Mouse (Mus musculus) kidney, embryonic 14.5 days (tissue): ENCODE measurements at regions not wholly inside any gene's neighbourhood (a gene's known extent, or its start where the extent isn't known, plus 50 kb on each side); places are given as distances from the start of the nearest gene placed in this dataset.
A peak's percentile ranks its signal among the peaks of the same experiment; 100 is the strongest.

Experiments
- ATAC-seq: fragments of 200-750 bp; cut with Nextera tagmentation; 2 replicates; pipeline ENCODE4 v1.8.0; 2017; ENCODE audit warnings: moderate number of reproducible peaks, mild to moderate bottlenecking, moderate TSS enrichment, moderate library complexity; ENCODE audit not compliant: low FRiP score, low TSS enrichment
- H3K27ac ChIP-seq: fragments of 300-500 bp; sonication (generic); 2 replicates; pipeline ENCODE4 v1.5.1; 2014; ENCODE audit warnings: low read depth, mild to moderate bottlenecking, low read length, moderate library complexity, mixed read lengths
- H3K27me3 ChIP-seq: fragments of 300-500 bp; sonication (generic); 2 replicates; pipeline ENCODE4 v1.6.1; 2014; ENCODE audit warnings: mild to moderate bottlenecking, low read length; ENCODE audit not compliant: control insufficient read depth, insufficient read depth
- H3K36me3 ChIP-seq: fragments of 300-500 bp; sonication (generic); 2 replicates; pipeline ENCODE4 v1.6.1; 2014; ENCODE audit warnings: low read length, mixed read lengths; ENCODE audit not compliant: control insufficient read depth, insufficient read depth
- H3K4me1 ChIP-seq: fragments of 300-500 bp; sonication (generic); 2 replicates; pipeline ENCODE4 v1.6.1; 2014; ENCODE audit warnings: low read length, mixed read lengths; ENCODE audit not compliant: control insufficient read depth, insufficient read depth
- H3K4me2 ChIP-seq: fragments of 300-500 bp; sonication (generic); replicated peaks from 2 replicates; pipeline ENCODE4 v1.6.1; 2014; ENCODE audit warnings: low read depth, mild to moderate bottlenecking, low read length
- H3K4me3 ChIP-seq: fragments of 300-500 bp; sonication (generic); 2 replicates; pipeline ENCODE4 v1.5.1; 2014; ENCODE audit warnings: mild to moderate bottlenecking, low read length
- H3K9ac ChIP-seq: fragments of 300-500 bp; sonication (generic); 2 replicates; pipeline ENCODE4 v1.6.1; 2014; ENCODE audit warnings: low read depth, mild to moderate bottlenecking, low read length, moderate library complexity
- H3K9me3 ChIP-seq: fragments of 300-500 bp; sonication (generic); 2 replicates; pipeline ENCODE4 v1.6.1; 2016; ENCODE audit warnings: low read length; ENCODE audit not compliant: control insufficient read depth
- WGBS: fragments of 180-500 bp; shearing (Covaris S2); extraction: QIAGEN DNeasy Blood & Tissue Kit; methylation state at CpG from one replicate; pipeline ENCODE4 v1.1.7; 2014; 5-methylcytosine and 5-hydroxymethylcytosine counted together

- no peak for ATAC-seq
- Histone ChIP-seq H3K27ac (no peak overlapping the region), H3K36me3 (no peaks in the 10 kb centered on the region), H3K9me3 (peaks cover 3% of the 10 kb centered on the region; the same call in 1 of the 2 replicates), H3K4me1 (0 out of 2 replicates have a peak, but pooled peaks cover 2% of the 10 kb centered on the region), H3K27me3 (no peaks in the 10 kb centered on the region), H3K9ac (no peak overlapping the region), H3K4me2 (no peak overlapping the region), H3K4me3 (no peak overlapping the region)
- WGBS, result 97% methylated on average over 4 of the region's 4 CpGs
These were observed 189.5 kb downstream of the Zfp462 start for GRCm38 (mm10) chr4:55134339-55134738.

DNA sequence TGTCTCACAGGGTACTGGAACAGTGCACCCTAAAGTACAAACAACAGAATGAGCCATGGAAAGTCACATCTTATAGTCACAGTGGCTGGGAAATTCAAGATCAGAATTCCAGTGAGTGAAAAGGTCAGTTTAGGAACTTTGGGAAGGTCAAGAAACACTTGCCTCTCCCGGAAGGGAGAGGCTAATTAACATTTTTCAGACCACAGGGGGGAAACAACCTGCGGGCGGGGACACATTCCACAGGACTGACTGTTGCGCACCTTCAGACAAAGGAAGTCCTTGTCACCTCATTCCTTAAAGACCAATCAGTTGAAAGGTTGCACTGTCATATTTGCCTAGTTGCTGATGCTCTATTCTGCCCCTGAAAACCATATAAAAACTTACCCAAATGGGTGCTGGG, 189.9 kb downstream of the Zfp462 start:
- no peak for ATAC-seq
- 61% methylated on average over 4 of the region's 4 CpGs for WGBS
- Histone ChIP-seq H3K27me3 (no peaks in the 10 kb centered on the region), H3K36me3 (no peaks in the 10 kb centered on the region), H3K4me1 (0 out of 2 replicates have a peak, but pooled peaks cover 2% of the 10 kb centered on the region), H3K9ac (no peak overlapping the region), H3K27ac (no peak overlapping the region), H3K4me2 (no peak overlapping the region), H3K9me3 (peaks cover 3% of the 10 kb centered on the region; the same call in 1 of the 2 replicates), H3K4me3 (no peak overlapping the region)

- Histone ChIP-seq H3K9me3 (peaks cover 3% of the 10 kb centered on the region; the same call in 1 of the 2 replicates), H3K4me3 (no peak overlapping the region), H3K36me3 (no peaks in the 10 kb centered on the region), H3K27ac (no peak overlapping the region), H3K4me1 (0 out of 2 replicates have a peak, but pooled peaks cover 2% of the 10 kb centered on the region), H3K27me3 (no peaks in the 10 kb centered on the region), H3K4me2 (no peak overlapping the region), H3K9ac (no peak overlapping the region)
- WGBS, result 18% methylated on average over 9 of the region's 9 CpGs
- ATAC-seq, result no peak
These were observed 191.4 kb downstream of the Zfp462 start for GRCm38 (mm10) chr4:55136283-55136682.

GRCm38 (mm10) chr4:55137781-55138394, 193.0 kb downstream of the Zfp462 start:
- Histone ChIP-seq H3K4me2 (no peak overlapping the region), H3K4me1 (peaks cover 8% of the 10 kb centered on the region; the same call in 1 of the 2 replicates), H3K27ac (no peak overlapping the region), H3K4me3 (no peak overlapping the region), H3K36me3 (no peaks in the 10 kb centered on the region), H3K27me3 (no peaks in the 10 kb centered on the region), H3K9ac (no peak overlapping the region), H3K9me3 (peaks cover 3% of the 10 kb centered on the region; the same call in 1 of the 2 replicates)
- no peak for ATAC-seq
- 95% methylated on average over 2 of the region's 2 CpGs for WGBS

- H3K27ac ChIP-seq, result no peak overlapping the region
- no peaks in the 10 kb centered on the region for H3K36me3 ChIP-seq
- ATAC-seq, result no peak
- no peak overlapping the region for H3K4me2 ChIP-seq
- no peak overlapping the region for H3K9ac ChIP-seq
- peaks cover 5% of the 10 kb centered on the region; the same call in 1 of the 2 replicates for H3K4me1 ChIP-seq
- H3K9me3 ChIP-seq, result peaks cover 3% of the 10 kb centered on the region; the same call in 1 of the 2 replicates
- no peak overlapping the region for H3K4me3 ChIP-seq
- no peaks in the 10 kb centered on the region for H3K27me3 ChIP-seq
These were observed 196.5 kb downstream of the Zfp462 start for GRCm38 (mm10) chr4:55141317-55141716.

GRCm38 (mm10) chr4:55141923-55142732, 197.3 kb downstream of the Zfp462 start:
- Histone ChIP-seq H3K4me1 (peaks cover 5% of the 10 kb centered on the region; the same call in 1 of the 2 replicates), H3K4me3 (no peak overlapping the region), H3K27me3 (no peaks in the 10 kb centered on the region), H3K36me3 (no peaks in the 10 kb centered on the region), H3K9me3 (peaks cover 3% of the 10 kb centered on the region; the same call in 1 of the 2 replicates), H3K27ac (peak overlapping the region; percentile 24; the same call in 1 of the 2 replicates), H3K4me2 (no peak overlapping the region), H3K9ac (no peak overlapping the region)
- 46% methylated on average over 8 of the region's 8 CpGs for WGBS
- peak; percentile 85 for ATAC-seq

DNA sequence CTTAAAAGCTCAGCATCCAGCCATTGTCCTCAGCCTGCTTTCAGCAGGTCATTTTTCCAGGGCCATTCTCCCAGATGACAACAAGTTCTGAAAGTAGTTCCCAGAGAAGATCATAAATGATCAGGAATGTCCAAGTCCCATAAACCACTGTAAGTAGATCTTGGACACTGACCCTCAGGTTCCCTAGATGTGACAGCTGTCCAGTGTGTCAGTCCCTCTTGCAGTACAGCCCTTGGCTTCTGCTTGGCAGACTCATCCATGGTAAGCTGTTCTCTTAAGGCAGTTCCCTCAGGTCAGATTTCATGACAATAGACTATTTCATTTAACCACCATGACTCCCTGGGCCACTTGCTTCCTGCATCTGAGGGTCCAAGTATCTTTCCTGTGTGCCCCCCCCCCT, 198.6 kb downstream of the Zfp462 start:
- Histone ChIP-seq H3K27ac (no peak overlapping the region), H3K36me3 (no peaks in the 10 kb centered on the region), H3K9ac (no peak overlapping the region), H3K4me2 (no peak overlapping the region), H3K4me3 (no peak overlapping the region), H3K9me3 (no peaks in the 10 kb centered on the region), H3K27me3 (no peaks in the 10 kb centered on the region), H3K4me1 (peaks cover 5% of the 10 kb centered on the region; the same call in 1 of the 2 replicates)
- no peak for ATAC-seq

DNA sequence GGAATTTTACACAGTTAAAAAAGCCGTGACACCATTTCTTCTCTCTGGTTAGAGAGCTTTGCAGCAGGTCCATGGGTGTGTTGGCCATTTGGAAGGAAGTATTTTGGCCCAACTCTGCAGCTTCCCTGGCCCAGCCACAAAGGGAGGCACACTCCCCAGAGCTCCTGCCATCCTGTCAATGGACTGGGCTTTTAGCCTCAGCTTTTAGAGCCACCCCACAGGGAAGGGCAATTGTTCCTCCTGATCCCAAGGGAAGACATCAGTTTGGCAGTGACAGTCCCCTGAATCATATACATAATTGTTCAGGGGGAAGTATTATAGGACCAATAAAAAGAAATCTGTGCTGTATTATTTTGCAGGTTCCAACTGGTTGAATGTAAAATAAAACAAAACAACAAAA, 200.1 kb downstream of the Zfp462 start:
- no peaks in the 10 kb centered on the region for H3K36me3 ChIP-seq
- H3K4me3 ChIP-seq, result no peak overlapping the region
- WGBS, result 82% methylated on average over 1 of the region's 1 CpGs
- H3K9ac ChIP-seq, result no peak overlapping the region
- H3K27ac ChIP-seq, result no peak overlapping the region
- no peak for ATAC-seq
- H3K27me3 ChIP-seq, result no peaks in the 10 kb centered on the region
- peaks cover 5% of the 10 kb centered on the region; the same call in 1 of the 2 replicates for H3K4me1 ChIP-seq
- H3K9me3 ChIP-seq, result no peaks in the 10 kb centered on the region
- H3K4me2 ChIP-seq, result no peak overlapping the region

DNA sequence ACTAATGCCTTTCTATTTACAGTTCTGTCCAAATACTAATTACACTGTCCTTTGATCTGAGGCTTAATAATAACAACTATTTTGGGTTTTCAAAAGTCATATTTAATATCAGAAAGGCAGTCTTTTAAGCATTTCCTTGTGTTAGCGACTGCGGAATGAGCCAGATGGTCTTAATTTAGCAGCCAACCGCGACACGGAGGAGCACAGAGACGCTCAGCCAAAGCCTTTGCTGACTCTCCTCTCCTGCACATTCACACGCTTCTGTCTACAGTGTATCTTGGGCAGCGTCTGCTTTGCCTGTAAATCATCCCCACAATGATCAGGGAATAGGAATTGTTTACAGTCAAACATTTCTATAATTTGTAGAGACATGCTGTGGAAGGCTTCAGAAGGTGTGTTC, 201.1 kb downstream of the Zfp462 start:
- Histone ChIP-seq H3K4me2 (no peak overlapping the region), H3K9me3 (no peaks in the 10 kb centered on the region), H3K4me1 (peaks cover 5% of the 10 kb centered on the region; the same call in 1 of the 2 replicates), H3K9ac (no peak overlapping the region), H3K36me3 (no peaks in the 10 kb centered on the region), H3K4me3 (no peak overlapping the region), H3K27me3 (no peaks in the 10 kb centered on the region), H3K27ac (no peak overlapping the region)
- 58% methylated on average over 8 of the region's 8 CpGs for WGBS
- no peak for ATAC-seq
